Mouse (Mus musculus): ENCODE data around the gene Sun1.
A peak's percentile ranks its signal among the peaks of the same experiment; 100 is the strongest.

The Sun1 gene

DNA sequence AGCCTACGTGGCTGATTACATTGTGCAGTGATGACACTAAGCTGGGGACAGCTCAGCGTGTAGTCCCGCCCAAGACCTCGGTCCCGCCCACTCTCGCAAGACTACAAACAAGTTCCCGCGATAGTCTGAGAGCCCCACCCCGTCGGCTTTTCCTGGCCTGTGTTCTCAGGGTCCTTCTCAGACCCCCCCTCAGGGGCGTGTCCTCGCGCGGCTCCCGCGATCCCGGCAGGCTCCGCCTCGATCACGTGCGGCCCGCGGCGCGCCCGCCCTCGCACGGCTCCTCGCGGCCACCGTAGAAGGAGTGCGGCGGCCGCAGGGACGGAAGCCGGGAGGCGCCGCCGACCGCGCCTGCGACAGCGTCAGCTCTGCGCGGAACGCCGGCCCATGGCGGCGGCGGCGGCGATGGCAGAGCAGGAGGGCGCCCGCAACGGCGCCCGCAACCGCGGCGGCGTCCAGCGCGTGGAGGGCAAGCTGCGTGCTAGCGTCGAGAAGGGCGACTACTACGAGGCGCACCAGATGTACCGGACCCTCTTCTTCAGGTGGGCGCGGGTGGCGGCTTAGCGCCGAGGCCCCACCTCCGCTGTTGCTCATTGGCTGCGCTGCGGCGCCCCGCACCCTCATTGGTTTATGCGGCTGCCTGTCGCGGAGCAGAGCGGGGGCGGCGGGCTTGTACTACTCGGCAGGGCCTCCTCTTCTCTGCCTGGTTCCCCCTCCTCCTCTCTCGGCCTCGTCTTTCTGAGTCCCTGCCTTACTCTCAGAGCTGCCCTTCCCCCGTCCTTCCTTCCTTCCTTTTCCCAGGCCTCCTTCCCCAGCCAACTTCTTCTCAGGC is 51.9 kb downstream of the Sun1 start, which contains the start of gene Get4:
Get4 (plus strand) TSS at position 244 of the 829 bp plus-strand sequence.
- DNase-seq: peak; percentile 99

DNA sequence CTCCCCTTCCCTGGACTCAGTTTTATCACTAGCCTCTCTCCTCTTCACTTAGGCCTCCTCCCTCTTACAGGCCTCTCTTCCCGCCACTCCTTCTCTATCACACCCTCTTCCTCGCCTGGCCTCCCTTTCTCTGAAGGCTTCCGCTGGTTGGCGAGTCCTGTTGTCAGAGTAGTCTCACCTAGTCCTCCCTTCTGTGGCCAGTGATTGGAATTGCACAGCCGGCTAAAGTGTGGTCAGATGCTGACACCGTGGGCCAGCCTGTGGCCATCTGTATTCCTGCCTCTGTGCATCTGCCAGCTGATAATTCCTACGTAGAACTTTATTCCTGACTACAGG is 52.4 kb downstream of the Sun1 start:
- DNase-seq: no peak

GRCm38 (mm10) chr5:139253301-139253741 is 52.9 kb downstream of the Sun1 start:
- DNase-seq: peak; percentile 16

DNA sequence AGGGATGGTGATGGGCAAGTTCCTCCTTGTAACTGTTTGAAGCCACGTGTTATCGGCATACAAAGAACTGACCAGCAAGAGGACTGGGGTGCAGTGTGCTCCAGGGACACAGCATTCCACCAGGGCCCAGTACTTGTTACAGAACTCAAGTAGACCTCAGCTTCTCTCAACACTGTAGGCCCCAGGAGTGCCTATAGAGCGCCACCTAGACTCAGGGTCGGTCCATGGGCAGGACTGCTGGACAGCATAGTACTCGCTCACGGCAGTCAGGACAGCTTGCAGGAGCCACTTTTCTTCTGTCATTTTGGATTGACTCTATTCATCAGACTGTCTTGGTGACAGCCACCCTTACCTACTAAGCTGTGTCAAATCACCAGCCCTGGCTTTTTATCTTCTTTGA is 54.5 kb downstream of the Sun1 start:
- DNase-seq: no peak

DNA sequence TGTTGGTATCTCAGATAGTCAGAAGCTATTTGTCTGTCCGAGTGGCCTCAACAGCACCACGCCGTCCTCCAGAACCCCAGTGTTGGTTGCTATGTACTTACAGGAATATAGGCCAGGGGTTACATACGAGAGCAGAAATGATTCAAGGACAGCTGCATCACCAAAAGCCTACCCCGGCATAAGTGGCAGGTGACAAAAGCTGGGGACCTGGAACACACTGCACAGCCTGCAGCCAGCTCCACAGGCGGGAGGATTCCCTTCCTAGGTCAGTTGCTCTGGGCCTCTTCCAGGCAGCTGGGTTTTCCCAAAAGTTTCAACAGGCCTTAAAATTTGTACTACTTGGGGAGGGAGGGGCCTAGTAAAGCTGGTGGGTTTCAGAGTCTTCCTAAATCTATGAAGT is 55.3 kb downstream of the Sun1 start:
- no peak for DNase-seq

GRCm38 (mm10) chr5:139256211-139256765 is 55.9 kb downstream of the Sun1 start:
- DNase-seq: no peak

GRCm38 (mm10) chr5:139257265-139257664 is 56.8 kb downstream of the Sun1 start:
- DNase-seq: no peak

GRCm38 (mm10) chr5:139257818-139258217 is 57.4 kb downstream of the Sun1 start:
- DNase-seq: no peak

GRCm38 (mm10) chr5:139258371-139259035 is 58.1 kb downstream of the Sun1 start:
- DNase-seq: no peak

DNA sequence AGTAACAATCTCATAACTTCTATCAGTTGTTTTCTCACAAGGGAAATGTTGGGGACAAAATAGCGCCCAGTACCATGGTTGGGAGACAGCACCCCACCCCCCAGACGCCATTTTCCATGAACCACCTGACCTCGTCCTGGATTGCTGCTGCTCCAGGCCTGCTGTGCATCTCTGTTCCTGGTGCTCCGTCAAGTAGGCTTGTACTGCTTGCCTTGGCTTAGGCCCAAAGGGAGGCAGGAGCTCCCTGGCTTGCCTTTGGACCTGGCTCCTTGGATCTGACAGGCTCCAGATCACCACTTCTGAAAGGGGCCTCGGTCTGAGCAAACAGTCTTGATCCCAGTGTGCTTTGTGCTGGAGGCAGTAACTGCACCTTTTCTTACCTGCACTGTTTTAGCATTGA is 59.4 kb downstream of the Sun1 start:
- DNase-seq: no peak

- no peak for DNase-seq
Measured at GRCm38 (mm10) chr5:139261403-139261802, 61.0 kb downstream of the Sun1 start.

DNA sequence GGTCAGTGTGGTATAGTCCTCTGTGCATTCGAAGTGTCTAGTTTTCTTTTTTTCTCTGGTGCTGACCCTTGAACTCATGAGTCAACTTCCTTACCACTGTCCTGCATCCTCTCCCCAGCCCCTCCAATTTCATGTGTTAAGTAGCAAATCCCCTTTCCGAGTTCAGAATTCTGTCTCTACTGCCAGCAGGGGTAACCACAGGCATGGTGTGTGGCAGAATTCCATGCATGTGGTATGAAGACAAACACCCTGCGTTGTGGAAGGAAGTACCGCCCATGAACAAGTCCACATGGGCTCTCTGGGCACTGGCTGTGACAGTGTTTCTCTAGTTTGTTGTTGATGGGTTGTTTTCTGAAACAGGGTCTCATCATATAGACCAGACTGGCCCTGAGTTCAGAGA is 67.2 kb downstream of the Sun1 start:
- no peak for DNase-seq

GRCm38 (mm10) chr5:139270806-139271521 is 70.5 kb downstream of the Sun1 start:
- no peak for DNase-seq

- DNase-seq: no peak
Measured at GRCm38 (mm10) chr5:139271994-139272554, 71.6 kb downstream of the Sun1 start.

DNA sequence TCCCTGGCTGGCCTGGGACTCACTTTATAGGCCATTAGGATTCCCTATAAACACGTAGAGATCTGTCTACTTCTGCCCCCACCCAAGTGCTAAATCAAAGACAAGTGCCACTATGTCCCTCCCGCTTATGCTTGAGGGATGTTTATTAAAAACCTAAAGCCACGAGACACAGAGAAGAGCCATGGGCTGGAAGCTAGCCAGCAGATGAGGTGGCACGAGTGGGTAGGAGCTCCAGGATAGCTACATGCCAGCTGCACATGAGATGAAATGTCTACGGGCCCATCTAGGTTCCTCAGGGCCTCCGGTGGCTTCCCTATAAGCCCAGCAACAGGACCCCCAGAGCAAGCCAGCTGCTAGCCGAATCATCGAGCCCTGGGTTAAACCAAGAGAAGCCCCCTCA is 76.8 kb downstream of the Sun1 start:
- DNase-seq: no peak

DNA sequence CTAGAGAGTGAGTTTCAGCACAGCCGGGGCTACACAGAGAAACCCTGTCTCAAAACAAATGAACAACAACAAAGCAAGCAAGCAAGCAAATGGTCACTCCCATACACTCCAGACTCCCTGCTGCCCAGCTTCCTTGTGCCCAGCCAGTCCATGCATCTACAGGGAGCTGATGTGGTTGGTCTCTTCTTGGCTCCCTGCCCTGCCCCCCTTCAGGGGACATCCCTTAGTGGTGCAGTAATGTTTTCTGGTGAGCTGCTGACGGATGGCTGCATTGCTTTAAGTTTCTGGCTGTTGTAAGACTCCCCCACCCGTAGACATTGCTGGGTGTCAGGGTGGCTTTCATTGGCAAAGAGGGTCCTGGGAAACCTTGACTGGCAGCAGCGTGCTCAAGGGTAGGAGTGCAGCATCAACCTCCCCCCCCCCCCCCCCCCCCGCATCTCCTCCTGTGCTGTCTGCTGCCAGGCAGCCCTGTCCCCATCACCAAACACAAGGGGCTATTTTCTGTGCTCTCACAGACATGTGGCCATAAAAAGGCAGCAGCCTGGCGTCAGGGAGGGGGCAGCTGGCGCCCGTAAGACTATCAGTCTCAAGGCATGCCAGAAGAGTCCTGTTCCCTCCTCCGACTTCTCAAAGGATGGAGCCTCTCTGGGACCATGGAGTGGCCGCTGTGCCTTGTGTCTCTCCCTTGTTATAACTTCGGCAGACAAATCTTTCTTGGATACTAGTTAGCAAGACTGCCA is 81.1 kb downstream of the Sun1 start:
- no peak for DNase-seq

GRCm38 (mm10) chr5:139282191-139282590 is 81.8 kb downstream of the Sun1 start:
- DNase-seq: peak; percentile 87

DNA sequence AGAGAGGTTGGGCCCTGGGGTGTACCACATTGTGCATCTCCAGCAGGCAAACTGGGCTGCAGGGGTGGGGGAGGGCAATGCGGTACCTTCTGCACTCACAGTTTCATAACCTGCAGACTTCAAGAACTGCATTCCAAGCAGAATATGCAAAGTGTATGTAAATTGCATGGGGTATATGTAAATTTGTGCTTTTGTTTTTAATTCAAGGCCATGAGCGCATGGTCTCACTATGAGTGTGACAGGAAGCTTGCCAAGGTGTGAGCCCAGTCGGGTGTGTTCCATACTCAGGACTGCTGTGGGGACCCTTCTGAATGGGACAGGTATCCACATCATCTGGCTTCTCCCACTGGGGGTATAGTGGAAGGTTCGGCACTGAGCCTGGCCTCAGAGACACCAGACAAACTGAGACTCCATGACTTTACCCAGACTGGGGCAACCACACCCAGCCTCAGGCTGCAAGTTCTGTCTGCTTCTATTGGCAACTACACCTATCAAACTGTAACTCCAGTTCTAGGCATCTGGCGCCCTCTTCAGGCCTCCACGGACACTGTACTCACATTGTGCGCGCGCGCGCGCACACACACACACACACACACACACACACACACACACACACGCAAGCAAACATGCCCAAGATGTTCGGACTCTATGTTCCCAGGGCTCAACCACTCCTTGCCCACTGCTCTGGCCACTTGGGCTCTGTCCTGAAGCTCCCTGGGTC is 83.2 kb downstream of the Sun1 start:
- no peak for DNase-seq

GRCm38 (mm10) chr5:139285383-139286067 is 85.1 kb downstream of the Sun1 start:
- no peak for DNase-seq

DNA sequence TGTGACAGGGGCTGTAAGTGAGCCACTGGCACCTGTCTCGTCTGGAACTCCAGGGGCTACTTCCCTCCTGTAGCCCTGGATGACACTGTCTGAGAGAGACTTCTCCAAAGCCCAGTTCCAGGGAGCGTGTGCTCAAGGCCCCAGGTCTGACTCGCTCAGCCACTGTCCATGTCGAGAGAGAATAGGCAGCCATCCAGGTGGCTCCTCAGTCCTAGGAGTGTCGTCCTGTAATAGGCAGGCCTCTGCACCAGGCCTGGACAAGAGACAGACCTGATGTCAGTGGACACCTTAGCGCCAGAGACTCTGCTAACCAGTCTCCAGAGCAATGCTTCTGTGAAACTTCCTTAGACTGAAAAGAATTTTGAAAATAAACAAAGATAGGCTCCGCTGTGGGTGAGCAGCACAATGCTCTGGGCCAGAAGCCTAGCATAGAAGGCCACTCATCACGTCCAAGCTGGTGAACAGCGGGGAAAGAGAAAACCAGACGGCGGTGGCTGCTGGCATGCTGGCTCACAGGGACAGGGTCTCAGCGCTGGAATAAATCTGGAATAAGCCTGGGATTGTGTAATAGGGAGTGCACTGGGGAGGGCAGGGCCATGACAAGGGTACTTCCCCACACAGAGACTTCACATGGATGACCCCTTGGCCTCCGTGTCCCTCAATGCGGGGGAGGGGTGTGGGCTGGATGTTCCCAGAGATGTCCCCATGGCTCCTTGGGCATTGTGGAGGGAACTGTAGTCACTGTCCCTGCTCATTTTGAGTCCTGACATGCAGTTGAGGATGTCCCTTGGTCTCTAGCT is 85.9 kb downstream of the Sun1 start:
- no peak for DNase-seq
